Mouse (Mus musculus): Measurements from ENCODE around the gene Ipo7. TPM values are rescaled to one million over a fixed set of nuclear protein-coding genes. Genes with fewer than 3 reads are reported as not detected.

Gene Ipo7
- polyA plus RNA-seq, 1 experiment, result 28.3 TPM

- TF ChIP-seq TCF12 (IDR thresholded peaks at IDR 0.05; ENCODE audit: insufficient read depth, poor library complexity, severe bottlenecking) (no peak), SRF (IDR thresholded peaks at IDR 0.05; ENCODE audit: control insufficient read depth, insufficient read length, low read depth) (no peak), POLR2AphosphoS2 (IDR thresholded peaks at IDR 0.05; ENCODE audit: insufficient read length, low read depth) (no peak), MYOD1 (IDR thresholded peaks at IDR 0.05; ENCODE audit: control insufficient read depth in 1 of 3, insufficient read length in 2 of 3, low read depth in 2 of 3) (no peak), TCF3 (IDR thresholded peaks at IDR 0.05; ENCODE audit: insufficient read length, low read depth) (no peak), MYOG (IDR thresholded peaks at IDR 0.05; ENCODE audit: control insufficient read depth in 1 of 3, insufficient read depth in 1 of 3, insufficient read length in 2 of 3, low read depth in 2 of 3) (no peak), REST (IDR thresholded peaks at IDR 0.05; ENCODE audit: insufficient read depth, insufficient read length) (no peak), POLR2A (IDR thresholded peaks at IDR 0.05; ENCODE audit: insufficient read length, low read depth) (no peak), MAX (IDR thresholded peaks at IDR 0.05; ENCODE audit: low read depth) (no peak), CEBPB (IDR thresholded peaks at IDR 0.05; ENCODE audit: insufficient read depth, poor library complexity, severe bottlenecking) (no peak), USF1 (IDR thresholded peaks at IDR 0.05; ENCODE audit: low read depth) (no peak), E2F4 (IDR thresholded peaks at IDR 0.05; ENCODE audit: insufficient read depth) (no peak)
Observed at GRCm38 (mm10) chr7:110008513-110008912, 9.6 kb upstream of the Ipo7 start.

DNA sequence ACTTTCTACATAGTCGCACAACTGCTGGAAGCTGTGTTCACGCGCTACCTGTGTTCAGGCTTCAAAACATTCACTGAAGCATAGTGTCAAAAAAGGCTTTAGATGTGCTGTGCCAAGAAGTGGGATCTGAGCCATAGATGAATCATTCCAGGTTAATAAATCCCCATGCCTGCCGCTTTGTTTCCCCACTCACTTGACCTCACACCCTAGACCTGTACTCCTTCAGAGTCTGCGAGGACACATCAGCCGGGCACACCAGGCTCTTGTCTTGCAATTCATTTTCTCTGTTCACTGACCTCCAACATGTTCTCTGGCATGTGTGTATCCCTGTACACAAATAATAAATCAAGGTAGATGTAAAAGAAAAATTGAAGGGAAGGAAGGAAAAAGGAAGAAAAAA, 9.0 kb upstream of the Ipo7 start:
- H3ac ChIP-seq (ENCODE audit: control insufficient read depth, insufficient read length), result no peak overlapping the region
- TF ChIP-seq E2F4 (IDR thresholded peaks at IDR 0.05; ENCODE audit: insufficient read depth) (no peak), USF1 (IDR thresholded peaks at IDR 0.05; ENCODE audit: low read depth) (no peak), POLR2A (IDR thresholded peaks at IDR 0.05; ENCODE audit: insufficient read length, low read depth) (no peak), TCF12 (IDR thresholded peaks at IDR 0.05; ENCODE audit: insufficient read depth, poor library complexity, severe bottlenecking) (no peak), MYOD1 (IDR thresholded peaks at IDR 0.05; ENCODE audit: control insufficient read depth in 1 of 3, insufficient read length in 2 of 3, low read depth in 2 of 3) (no peak), REST (IDR thresholded peaks at IDR 0.05; ENCODE audit: insufficient read depth, insufficient read length) (no peak), CEBPB (IDR thresholded peaks at IDR 0.05; ENCODE audit: insufficient read depth, poor library complexity, severe bottlenecking) (no peak), TCF3 (IDR thresholded peaks at IDR 0.05; ENCODE audit: insufficient read length, low read depth) (no peak), SRF (IDR thresholded peaks at IDR 0.05; ENCODE audit: control insufficient read depth, insufficient read length, low read depth) (no peak), MYOG (IDR thresholded peaks at IDR 0.05; ENCODE audit: control insufficient read depth in 1 of 3, insufficient read depth in 1 of 3, insufficient read length in 2 of 3, low read depth in 2 of 3) (no peak), MAX (IDR thresholded peaks at IDR 0.05; ENCODE audit: low read depth) (no peak), POLR2AphosphoS2 (IDR thresholded peaks at IDR 0.05; ENCODE audit: insufficient read length, low read depth) (no peak)
- no peaks in the 10 kb centered on the region for H3K79me2 ChIP-seq (ENCODE audit: control insufficient read depth, insufficient read depth)
- no peak overlapping the region for H3K4me3 ChIP-seq
- no peaks in the 10 kb centered on the region for H3K27me3 ChIP-seq (ENCODE audit: control insufficient read depth, insufficient read depth, insufficient read length)
- H3K4me2 ChIP-seq (ENCODE audit: low read depth), result no peak overlapping the region
- no peaks in the 10 kb centered on the region for H3K36me3 ChIP-seq (ENCODE audit: control insufficient read depth, insufficient read depth)

More at GRCm38 (mm10) chr7:110008513-110008912, 9.6 kb upstream of the Ipo7 start:
- no peak overlapping the region for H3ac ChIP-seq (ENCODE audit: control insufficient read depth, insufficient read length)
- H3K27me3 ChIP-seq (ENCODE audit: control insufficient read depth, insufficient read depth, insufficient read length), result no peaks in the 10 kb centered on the region
- H3K4me2 ChIP-seq (ENCODE audit: low read depth), result no peak overlapping the region
- H3K4me3 ChIP-seq, result no peak overlapping the region
- H3K79me2 ChIP-seq (ENCODE audit: control insufficient read depth, insufficient read depth), result no peaks in the 10 kb centered on the region
- no peaks in the 10 kb centered on the region for H3K36me3 ChIP-seq (ENCODE audit: control insufficient read depth, insufficient read depth)

- no peak overlapping the region for H3K4me2 ChIP-seq (ENCODE audit: low read depth)
- no peaks in the 10 kb centered on the region for H3K27me3 ChIP-seq (ENCODE audit: control insufficient read depth, insufficient read depth, insufficient read length)
- H3K79me2 ChIP-seq (ENCODE audit: control insufficient read depth, insufficient read depth), result no peaks in the 10 kb centered on the region
- H3K36me3 ChIP-seq (ENCODE audit: control insufficient read depth, insufficient read depth), result no peaks in the 10 kb centered on the region
- no peak overlapping the region for H3ac ChIP-seq (ENCODE audit: control insufficient read depth, insufficient read length)
- TF ChIP-seq TCF12 (IDR thresholded peaks at IDR 0.05; ENCODE audit: insufficient read depth, poor library complexity, severe bottlenecking) (no peak), MAX (IDR thresholded peaks at IDR 0.05; ENCODE audit: low read depth) (no peak), SRF (IDR thresholded peaks at IDR 0.05; ENCODE audit: control insufficient read depth, insufficient read length, low read depth) (no peak), POLR2AphosphoS2 (IDR thresholded peaks at IDR 0.05; ENCODE audit: insufficient read length, low read depth) (no peak), MYOG (IDR thresholded peaks at IDR 0.05; ENCODE audit: control insufficient read depth in 1 of 3, insufficient read depth in 1 of 3, insufficient read length in 2 of 3, low read depth in 2 of 3) (no peak), MYOD1 (IDR thresholded peaks at IDR 0.05; ENCODE audit: control insufficient read depth in 1 of 3, insufficient read length in 2 of 3, low read depth in 2 of 3) (no peak), POLR2A (IDR thresholded peaks at IDR 0.05; ENCODE audit: insufficient read length, low read depth) (no peak), REST (IDR thresholded peaks at IDR 0.05; ENCODE audit: insufficient read depth, insufficient read length) (no peak), CEBPB (IDR thresholded peaks at IDR 0.05; ENCODE audit: insufficient read depth, poor library complexity, severe bottlenecking) (no peak), E2F4 (IDR thresholded peaks at IDR 0.05; ENCODE audit: insufficient read depth) (no peak), TCF3 (IDR thresholded peaks at IDR 0.05; ENCODE audit: insufficient read length, low read depth) (no peak), USF1 (IDR thresholded peaks at IDR 0.05; ENCODE audit: low read depth) (no peak)
- H3K4me3 ChIP-seq, result no peak overlapping the region
Observed at GRCm38 (mm10) chr7:110011417-110011816, 6.7 kb upstream of the Ipo7 start.

GRCm38 (mm10) chr7:110014272-110014671, 3.8 kb upstream of the Ipo7 start:
- no peak overlapping the region for H3K4me3 ChIP-seq
- no peaks in the 10 kb centered on the region for H3K27me3 ChIP-seq (ENCODE audit: control insufficient read depth, insufficient read depth, insufficient read length)
- H3K79me2 ChIP-seq (ENCODE audit: control insufficient read depth, insufficient read depth), result peaks cover 12% of the 10 kb centered on the region
- H3K36me3 ChIP-seq (ENCODE audit: control insufficient read depth, insufficient read depth), result no peaks in the 10 kb centered on the region
- H3K4me2 ChIP-seq (ENCODE audit: low read depth), result no peak overlapping the region
- TF ChIP-seq POLR2A (IDR thresholded peaks at IDR 0.05; ENCODE audit: insufficient read length, low read depth), result no peak
- no peak for TF ChIP-seq MAX (IDR thresholded peaks at IDR 0.05; ENCODE audit: low read depth)
- no peak for TF ChIP-seq TCF3 (IDR thresholded peaks at IDR 0.05; ENCODE audit: insufficient read length, low read depth)
- no peak for TF ChIP-seq E2F4 (IDR thresholded peaks at IDR 0.05; ENCODE audit: insufficient read depth)
- TF ChIP-seq MYOG (IDR thresholded peaks at IDR 0.05; ENCODE audit: control insufficient read depth in 1 of 3, insufficient read depth in 1 of 3, insufficient read length in 2 of 3, low read depth in 2 of 3), result no peak
- TF ChIP-seq SRF (IDR thresholded peaks at IDR 0.05; ENCODE audit: control insufficient read depth, insufficient read length, low read depth), result no peak
- no peak for TF ChIP-seq POLR2AphosphoS2 (IDR thresholded peaks at IDR 0.05; ENCODE audit: insufficient read length, low read depth)
- TF ChIP-seq USF1 (IDR thresholded peaks at IDR 0.05; ENCODE audit: low read depth), result no peak
- no peak for TF ChIP-seq REST (IDR thresholded peaks at IDR 0.05; ENCODE audit: insufficient read depth, insufficient read length)
- no peak for TF ChIP-seq MYOD1 (IDR thresholded peaks at IDR 0.05; ENCODE audit: control insufficient read depth in 1 of 3, insufficient read length in 2 of 3, low read depth in 2 of 3)
- TF ChIP-seq TCF12 (IDR thresholded peaks at IDR 0.05; ENCODE audit: insufficient read depth, poor library complexity, severe bottlenecking), result no peak
- TF ChIP-seq CEBPB (IDR thresholded peaks at IDR 0.05; ENCODE audit: insufficient read depth, poor library complexity, severe bottlenecking), result no peak
- H3ac ChIP-seq (ENCODE audit: control insufficient read depth, insufficient read length), result no peak overlapping the region

Measured in myocyte (in vitro differentiated cells).